Mouse (Mus musculus) thymus, postnatal 25 days (tissue): Measurements from ENCODE around the gene B3gat1.

ENCODE experiments used
- DNase-seq: peaks from one replicate; pipeline ENCODE4 v3.0.0; 2022

B3gat1 gene

GRCm38 (mm10) chr9:26733206-26733891, at the start of gene B3gat1:
Gene B3gat1 (plus strand): TSS chr9:26733728.
- DNase-seq, result no peak

GRCm38 (mm10) chr9:26689171-26689570, 44.4 kb upstream of the B3gat1 start:
- no peak for DNase-seq

GRCm38 (mm10) chr9:26689956-26690698, 43.4 kb upstream of the B3gat1 start:
- DNase-seq, result no peak

DNA sequence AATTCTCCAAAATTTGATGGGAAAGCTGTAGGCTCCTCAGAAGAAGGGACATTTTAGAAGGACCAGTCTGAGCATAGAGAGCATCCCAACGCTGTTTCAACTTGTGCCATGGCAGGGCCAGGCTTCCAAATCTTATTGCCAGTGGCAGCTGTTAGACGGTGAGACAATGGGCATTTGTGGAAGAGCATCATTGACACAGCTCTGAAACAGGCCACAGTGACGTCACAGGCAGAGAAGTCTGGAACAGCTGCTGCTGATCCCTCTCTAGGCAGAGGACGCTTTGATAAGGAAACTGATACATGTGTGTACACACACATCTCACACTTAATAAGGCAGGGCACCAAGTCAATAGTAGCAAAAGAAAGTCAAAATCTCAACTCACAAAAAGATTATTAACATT, 40.9 kb upstream of the B3gat1 start:
- no peak for DNase-seq

DNA sequence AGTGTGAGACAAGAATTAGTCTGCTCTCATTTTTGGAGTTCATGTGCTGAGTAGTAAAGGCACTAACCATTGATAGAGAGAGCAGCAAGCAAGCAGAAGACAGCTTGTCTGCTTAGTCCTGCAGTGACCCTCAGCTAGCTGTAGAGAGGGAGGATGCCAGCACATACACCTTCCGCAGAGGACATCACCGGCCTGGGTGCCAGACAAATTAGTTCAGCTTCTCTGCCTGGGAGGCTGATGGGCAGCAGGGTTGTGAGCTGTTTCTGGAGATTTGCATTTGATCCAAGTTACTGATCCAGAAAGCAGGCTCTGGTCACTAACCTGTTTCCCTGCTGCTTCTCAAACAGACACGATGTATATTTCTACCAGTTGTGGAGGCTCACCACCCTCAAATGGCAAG, 38.9 kb upstream of the B3gat1 start:
- no peak for DNase-seq

DNA sequence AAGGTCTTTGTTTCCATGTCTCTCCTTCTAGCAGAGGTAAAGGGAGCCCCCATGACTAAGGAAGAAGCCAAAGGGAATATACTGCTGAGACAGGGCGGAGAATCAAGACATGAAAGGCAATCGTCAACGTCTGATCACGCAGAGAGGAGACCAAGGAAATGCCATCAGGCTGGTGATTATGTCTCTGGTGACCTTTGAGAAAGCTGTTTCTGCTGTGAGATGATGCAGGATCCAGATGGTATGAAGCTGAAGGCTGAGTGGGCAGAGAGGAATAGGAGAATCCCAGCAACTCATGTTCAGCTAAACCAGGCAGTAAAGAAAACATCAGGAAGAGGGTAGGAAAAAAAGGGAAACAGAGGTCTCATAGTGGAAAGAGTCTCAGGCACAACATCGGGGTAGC, 38.4 kb upstream of the B3gat1 start:
- DNase-seq, result no peak

GRCm38 (mm10) chr9:26698286-26698685, 35.2 kb upstream of the B3gat1 start:
- no peak for DNase-seq

DNA sequence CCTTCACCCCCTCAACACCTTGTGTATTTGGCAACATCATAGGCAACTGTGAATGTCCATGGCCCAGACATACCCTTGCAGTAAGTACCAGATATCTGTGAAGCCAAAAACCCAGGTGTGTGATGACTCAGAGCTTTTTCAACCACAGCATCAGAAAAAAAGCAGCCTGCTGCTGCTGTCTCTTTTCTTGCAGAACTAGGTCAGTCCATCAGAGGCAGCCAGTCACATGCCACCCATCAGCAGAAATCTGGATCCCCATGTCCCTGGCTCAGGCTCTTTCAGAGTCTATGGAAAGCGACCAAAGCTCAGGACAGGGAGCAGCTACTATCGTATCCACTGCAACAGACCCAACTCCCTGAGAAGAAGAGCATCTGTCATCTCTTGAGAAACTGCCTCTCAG, 33.2 kb upstream of the B3gat1 start:
- DNase-seq, result no peak

- no peak for DNase-seq
Observed at GRCm38 (mm10) chr9:26718388-26718787, 15.1 kb upstream of the B3gat1 start.

DNA sequence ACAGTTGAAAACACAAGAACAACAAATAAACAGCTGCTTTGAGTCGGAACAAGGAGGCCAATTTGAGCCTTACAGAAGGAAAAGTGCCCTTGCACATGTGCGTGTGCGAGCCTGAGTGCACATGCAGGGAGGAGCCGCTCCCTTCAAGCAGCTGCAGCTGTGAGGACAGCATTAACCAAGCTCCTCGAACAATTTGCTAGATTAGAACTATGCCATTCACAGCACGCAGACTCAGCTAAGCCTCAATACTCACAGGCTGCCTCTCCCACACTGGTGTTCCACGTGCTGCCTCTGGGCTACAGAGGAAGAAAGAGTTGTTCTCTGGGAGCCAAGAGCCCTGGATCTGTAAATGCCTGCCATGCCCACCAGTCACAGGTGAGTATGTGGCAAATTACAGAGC, 11.8 kb upstream of the B3gat1 start:
- DNase-seq, result no peak

DNA sequence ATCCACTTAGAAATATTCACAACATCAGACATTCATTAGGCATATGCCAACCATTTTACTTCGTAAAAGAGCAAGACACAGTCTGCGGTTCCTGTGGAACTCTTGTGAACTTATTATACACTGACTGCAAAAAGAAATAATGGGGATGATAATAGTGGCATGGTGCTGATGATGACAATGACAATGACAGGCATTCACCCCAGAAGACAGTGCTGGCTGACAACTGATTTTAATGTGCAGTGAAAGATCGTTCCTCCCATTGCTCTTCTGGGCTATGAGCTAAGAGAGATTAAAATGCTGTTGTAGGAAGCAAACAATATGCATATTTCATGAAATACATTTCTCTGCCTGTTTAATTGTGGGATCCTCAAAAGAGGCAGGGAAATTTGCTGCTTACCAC, 7.8 kb upstream of the B3gat1 start:
- no peak for DNase-seq

DNA sequence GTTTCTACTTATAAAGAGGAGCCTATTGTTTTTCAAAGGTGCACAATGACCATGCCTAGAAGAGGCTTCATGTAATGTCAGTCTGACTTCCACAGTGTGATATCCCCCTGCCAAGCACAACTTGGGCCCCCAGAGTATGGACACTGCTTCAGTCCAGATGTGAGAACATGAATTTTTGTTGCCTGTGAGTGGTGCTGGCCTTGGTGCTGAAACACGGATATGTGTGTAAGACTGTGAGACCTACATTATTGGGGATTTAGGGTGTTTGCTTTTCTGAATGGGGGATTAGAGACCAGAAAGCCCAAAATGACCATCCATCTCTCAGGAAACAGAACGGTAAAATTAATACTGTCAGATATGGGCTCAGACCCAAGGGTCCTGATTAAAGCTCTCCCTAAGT, 6.1 kb upstream of the B3gat1 start:
- DNase-seq, result no peak

DNA sequence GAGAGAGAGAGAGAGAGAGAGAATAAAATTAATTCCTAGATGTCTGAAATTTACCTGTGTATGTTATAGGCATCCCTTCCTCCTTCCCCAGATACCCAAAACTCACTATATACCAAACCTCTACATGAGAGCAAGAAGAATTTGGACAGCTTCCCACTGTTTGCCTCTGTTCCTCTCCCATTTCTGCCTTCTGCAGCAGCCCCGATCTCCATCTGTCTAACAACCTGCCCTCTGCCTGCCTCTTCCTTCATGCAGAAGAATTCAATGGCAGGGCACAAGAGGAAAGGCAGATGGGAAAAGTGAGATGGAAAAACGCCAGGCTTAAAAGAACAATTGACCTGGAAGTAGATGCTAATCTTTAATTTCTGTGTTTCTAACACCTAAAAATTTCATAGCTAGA, 5.0 kb upstream of the B3gat1 start:
- DNase-seq, result no peak

GRCm38 (mm10) chr9:26733986-26734385, 458 bp downstream of the B3gat1 start:
- DNase-seq, result no peak

DNA sequence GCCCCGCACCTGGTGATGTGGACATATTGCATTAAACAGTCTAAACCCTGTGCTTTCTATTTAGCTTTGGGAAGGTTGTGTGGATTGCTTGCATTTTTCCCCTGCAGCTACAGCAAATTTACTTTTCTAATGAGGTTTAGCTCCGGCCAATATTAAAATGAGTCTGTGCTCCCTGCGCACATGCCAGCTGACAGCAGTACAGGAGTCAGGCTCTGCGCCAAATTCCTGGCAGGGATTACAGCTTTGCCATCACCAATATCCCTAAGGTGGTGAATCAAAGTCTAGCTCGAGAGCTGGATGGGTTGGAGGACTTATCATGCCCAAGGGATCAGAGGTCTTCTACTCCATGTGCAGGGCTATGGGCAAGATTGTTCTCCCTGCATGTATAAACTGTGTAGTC, 3.6 kb downstream of the B3gat1 start:
- no peak for DNase-seq

DNA sequence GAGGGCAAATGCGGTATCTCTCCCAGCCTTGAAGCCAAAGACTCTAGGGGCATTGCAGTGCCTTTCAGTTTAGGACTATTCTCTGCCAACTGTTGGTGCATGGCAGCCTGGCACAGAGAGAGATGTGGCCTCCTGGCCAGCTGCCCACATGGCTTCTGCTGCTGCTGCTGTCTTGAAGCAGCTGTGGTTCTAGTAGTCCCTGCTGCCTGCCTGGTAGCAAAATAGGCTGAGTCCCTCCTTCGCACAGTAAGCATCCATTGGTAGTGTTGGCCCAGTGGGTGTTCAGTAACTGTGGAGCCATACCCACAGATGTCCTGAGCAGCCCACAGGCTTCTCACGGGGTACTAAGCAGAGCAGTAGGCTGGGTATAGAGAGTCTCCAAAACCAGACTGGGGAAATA, 9.3 kb downstream of the B3gat1 start:
- DNase-seq, result no peak

DNA sequence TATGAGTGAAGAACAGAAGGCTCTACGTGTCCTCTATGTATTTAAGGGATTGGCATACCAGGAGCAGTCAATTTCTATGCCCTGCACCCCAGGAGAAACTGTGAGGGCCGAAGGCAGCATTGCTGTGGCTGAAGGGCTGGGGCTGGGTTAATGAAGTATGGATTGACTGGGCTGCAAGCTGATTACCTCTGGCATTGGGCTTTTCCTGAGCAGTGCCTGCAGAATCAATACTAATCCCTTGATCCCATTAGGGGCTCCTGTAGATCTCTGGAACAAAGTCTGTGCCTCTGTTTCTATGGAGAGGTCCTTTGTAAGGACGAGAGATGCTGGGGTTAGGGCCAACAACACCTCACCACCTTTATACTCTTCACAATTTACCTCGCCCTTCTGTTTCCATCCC, 13.6 kb downstream of the B3gat1 start:
- no peak for DNase-seq

DNA sequence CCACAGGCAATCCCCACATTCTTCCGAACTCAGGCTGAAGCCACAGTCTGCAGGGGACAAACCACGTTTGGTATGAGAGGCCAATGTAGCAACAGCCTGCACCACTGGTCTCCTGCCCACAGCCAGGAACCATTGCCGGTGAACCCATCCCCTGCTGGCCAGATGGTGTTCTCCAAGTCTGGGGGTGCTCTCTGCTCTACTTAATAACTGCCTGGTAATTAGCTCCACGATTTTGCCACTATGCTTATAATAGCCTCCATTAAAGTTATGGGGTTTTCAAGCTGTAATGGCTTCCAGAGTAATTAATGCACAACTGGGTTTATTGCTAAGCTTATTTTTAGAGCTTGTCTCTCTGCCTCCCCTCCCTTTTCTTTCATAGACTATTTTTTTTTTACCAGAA, 15.4 kb downstream of the B3gat1 start:
- DNase-seq, result no peak

DNA sequence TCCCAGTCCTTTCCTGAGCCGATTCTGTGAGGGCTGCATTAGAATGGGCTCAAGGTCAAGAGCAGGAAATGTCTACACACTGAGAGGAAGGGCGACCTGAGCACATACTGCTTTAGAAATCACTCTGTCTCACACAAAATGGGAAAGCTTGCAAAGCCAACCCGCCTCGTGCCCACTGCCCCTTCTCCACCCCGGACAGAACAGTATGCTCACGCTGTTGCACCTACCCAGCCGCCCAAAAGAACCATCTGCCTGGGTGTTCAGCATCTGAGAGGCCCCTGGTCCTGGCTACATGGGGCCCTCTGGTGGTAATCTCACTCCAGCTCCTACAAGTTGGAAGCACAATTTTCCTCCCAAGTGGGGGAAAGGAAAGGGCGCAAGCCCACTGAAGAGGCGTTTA, 26.6 kb downstream of the B3gat1 start:
- no peak for DNase-seq

DNA sequence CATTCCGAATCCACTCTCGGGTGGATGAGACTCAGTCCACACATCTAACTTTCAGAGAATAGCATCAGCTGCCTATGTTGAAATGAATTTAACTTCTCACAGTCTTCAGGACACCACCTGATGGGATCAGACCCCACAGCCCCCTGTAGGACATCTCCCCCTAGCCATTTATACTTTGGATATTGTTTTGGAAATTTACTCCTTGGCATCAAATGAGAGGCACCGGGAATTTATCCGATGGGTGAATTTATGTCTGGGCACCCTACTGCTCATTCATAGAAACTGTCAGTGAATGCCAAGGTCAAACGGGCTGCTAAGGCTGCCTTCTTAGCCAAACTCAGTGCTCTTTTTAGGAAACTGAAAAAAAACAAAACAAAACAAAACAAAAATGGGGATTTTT, 27.0 kb downstream of the B3gat1 start:
- no peak for DNase-seq

DNA sequence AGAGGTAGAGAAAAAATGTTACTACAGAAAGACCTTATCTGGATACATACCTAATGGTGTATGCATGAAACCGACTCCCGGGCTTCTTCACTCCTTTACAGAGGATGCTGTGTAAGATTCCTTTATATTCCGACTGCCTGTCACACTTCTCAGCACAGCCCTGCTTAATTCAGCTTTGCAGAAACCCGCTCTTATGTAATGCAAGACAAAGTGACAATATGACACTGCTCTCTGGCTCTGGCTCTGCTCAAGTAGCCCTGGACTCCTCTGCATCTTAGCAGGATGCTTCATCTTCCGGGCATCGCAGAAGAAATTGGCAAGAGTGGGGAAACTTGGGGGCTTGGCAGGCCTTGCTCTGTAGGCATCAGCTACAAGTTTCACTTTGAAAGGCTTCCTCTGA, 28.9 kb downstream of the B3gat1 start:
- no peak for DNase-seq

GRCm38 (mm10) chr9:26768181-26768580, 34.7 kb downstream of the B3gat1 start:
- no peak for DNase-seq

DNA sequence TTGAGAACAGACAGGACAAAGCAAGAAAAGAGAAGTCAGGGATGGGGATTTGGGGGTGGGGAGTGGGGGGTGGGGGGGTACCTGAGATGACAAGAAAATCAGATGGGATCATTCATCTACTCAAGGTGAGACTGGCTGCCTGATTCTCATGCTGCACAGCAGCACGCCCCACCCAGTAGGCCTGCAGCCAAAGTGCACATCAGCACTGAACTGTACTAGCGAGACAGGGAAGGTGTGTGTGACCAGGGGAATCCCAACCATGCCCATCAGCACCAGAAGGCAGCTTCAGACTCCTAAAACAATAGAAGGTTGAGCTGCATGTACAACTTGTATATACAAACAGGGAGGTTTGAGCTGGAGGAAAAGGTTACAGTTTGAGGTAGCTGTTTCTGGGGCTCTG, 42.2 kb downstream of the B3gat1 start:
- DNase-seq, result no peak

DNA sequence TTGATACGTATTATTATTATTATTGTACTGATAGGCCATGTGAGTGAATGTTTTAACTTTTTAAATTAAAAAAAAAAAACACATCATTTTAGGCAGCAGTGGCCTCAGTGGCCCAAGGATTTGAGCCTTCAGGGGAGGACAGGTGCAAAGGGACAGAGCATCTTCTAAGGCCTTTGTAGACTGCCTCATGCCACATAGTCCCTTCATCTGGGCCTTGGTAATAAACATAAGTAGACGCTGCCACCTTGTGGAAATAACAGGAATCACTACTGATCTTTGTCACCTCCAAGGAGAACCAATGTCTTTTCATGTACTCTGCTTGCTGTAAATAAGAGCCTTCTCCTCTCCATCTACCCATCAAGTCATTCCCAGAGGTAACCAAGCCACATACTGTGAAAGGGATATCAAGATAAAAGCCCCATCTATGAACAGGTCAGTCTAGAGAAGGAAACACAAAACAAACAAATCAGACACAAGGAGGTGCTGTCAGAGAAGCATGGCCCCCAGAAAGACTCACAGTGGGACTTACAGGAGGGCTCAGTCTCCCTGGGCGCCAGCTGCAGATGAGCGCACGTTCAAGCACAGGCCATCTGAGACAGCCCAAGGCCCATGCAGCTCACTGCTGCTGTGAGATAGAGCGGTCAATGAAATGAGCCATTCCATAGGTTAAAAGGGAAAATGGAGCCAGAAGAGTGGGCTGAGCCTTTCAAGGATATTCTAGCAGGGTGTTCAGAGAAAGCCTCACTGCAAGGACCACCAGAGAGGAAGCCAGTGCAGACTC, 42.8 kb downstream of the B3gat1 start:
- DNase-seq, result no peak
